Mouse (Mus musculus) right cerebral cortex, adult 18-20 months (tissue): Measurements from ENCODE around the gene Tmem54.
A peak's percentile ranks its signal among the peaks of the same experiment; 100 is the strongest.

ENCODE experiments used
- DNase-seq: peaks from one replicate; pipeline ENCODE4 v3.0.0; 2022; ENCODE audit warnings: mixed read lengths

Gene Tmem54

DNA sequence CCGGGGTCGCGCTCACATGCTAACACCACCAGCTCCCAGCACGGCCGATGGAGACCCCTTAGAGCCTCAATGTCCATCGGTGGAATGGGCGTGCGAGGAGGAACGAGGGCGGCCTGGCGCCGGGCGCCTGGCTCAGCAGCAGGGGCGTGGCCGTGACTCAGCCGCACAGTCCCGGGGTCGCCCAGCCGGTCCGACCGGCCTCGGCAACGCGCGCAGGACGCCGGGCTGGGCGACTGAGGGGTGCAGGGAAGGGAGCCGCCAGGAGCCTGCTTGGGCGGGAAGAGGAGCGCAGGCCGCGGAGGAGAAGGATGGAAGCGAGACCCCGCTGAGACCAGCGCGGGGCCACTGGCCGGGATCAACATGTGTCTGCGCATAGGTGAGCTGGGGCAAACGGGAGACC lies at the start of gene Tmem54:
Gene Tmem54 (plus strand): TSS at position 193 of the 400 bp plus-strand sequence.
- DNase-seq = no peak

GRCm38 (mm10) chr4:129055562-129055961 lies 49.8 kb upstream of the Tmem54 start:
- DNase-seq = no peak

DNA sequence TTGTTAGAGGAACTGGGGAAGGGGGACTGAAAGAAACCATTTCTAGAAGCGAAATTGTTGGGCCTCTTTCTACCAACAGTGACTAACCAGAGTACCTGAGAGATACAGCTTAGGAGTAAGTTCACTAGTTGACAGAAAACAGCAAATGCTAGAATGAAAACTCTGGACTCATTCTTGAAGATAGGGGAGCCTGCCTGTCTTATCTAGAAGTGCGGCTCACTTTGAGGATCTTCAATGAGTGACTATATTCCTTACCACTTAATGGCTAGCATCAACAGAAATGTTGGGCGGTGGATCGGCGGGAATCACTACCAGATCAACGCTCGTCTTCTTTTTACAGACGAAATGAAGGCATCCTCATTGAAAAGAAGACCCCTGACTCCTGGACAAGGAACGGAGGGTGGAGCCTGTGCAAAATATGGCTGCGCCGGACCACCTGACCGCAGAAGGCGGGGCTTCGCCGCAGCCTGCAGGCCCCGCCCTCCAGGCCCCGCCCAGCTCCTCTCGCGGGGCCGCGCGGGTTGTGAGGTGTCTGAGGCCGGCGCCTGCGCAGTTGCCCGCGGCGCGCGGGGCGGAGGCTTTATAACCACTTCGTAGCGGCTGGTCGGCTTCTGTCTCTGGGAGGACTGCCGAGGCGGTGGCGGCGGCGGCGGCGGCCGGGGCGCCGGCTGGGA lies 47.7 kb upstream of the Tmem54 start:
- peak; percentile 97 for DNase-seq

DNA sequence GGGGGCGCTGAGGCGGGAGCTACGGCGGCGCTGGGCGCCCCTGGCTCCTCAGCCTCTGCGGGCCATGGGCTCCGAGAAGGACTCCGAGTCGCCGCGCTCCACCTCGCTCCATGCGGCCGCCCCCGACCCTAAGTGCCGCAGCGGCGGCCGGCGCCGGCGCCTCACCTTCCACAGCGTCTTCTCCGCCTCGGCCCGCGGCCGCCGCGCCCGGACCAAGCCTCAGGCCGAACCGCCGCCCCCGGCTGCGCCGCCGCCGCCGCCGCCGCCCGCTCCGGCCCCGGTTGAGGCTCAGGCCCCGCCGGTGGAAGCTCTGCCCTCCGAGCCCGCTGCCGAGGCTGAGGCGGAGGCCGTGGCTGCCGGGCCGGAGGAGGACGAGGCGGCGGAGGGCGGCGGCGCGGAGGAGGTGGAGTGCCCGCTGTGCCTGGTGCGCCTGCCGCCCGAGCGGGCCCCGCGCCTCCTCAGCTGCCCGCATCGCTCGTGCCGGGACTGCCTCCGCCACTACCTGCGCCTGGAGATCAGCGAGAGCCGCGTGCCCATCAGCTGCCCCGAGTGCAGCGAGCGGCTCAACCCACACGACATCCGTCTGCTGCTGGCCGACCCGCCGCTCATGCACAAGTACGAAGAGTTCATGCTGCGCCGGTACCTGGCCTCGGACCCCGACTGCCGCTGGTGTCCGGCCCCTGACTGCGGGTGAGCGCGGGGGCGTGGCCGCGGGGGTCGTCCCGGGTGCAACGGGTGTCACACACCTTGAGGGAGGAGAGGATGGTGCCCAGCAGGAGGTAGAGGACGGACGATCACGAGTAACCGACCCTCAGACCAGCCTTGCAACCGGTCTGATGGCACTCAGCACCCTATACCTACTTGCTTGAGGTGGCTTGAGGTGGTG lies 46.9 kb upstream of the Tmem54 start, which contains the start of gene Rnf19b:
Gene Rnf19b (plus strand): TSS at position 65 of the 886 bp plus-strand sequence.
- peak; percentile 56 for DNase-seq

- no peak for DNase-seq
Observed at GRCm38 (mm10) chr4:129059125-129059551, 46.2 kb upstream of the Tmem54 start.

DNA sequence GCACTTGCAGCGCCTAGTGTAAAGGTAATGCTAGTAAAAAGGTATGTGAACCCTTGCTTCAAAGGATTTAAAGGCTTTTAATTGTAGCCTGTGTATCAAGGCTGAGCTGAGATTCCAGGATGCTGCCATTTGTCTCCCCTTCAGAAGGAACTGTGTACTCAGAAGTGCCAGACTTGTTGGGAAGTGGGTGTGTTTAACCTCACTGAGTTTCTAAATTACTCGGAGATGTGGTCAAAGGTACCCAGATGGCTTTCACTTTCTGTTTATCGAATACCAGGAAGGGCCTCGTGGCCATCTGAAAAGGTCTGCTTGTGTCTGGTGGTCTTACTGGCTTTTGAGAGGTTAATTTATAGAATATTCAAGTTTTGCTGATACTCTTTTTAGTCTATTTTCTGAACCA lies 45.4 kb upstream of the Tmem54 start:
- no peak for DNase-seq

DNA sequence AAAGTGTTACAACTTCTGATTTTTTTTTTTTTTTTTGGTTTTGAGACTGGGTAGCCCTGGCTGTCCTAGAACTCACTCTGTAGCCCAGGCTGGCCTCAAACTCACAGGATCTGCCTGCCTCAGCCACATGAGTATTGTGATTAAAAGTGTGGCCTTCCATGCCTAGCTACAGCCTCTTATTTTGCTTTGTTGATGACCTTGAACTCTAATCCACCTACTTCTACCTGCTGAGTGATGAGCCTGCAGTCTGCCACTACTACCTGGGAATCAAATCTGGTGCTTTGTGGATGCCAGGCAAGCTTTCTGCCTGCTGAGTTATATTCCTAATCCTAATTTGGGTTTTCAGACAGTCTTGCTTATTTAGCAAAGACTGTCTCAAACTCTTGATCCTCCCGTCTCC lies 43.9 kb upstream of the Tmem54 start:
- no peak for DNase-seq

GRCm38 (mm10) chr4:129062281-129063075 lies 42.9 kb upstream of the Tmem54 start:
- DNase-seq = no peak

DNA sequence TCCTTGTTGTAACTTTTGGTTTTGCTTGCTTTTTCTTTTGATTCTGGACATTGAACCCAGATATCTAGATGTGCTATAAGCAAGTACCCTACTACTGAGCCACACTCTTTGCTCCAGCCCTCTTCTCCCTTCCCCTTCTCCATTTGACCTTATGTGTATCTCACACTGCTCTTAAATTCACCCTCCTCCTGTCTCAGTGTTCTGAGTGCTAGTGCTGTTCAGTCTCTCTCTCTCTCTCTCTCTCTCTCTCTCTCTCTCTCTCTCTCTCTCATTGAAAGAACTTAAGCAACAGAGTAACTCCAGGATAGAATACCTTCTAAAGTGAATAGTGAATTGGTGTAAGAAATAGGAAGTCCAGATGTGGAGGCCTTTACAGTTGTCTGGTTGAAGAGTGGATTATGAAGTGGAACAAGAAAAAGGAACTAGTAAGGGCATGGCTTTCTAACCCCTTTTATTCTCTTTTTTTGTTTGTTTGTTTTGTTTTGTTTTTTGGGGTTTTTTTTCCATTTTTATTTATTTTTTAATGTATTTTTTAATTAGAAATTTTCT lies 39.6 kb upstream of the Tmem54 start:
- DNase-seq = no peak

- DNase-seq = no peak
Observed at GRCm38 (mm10) chr4:129067638-129068415, 37.5 kb upstream of the Tmem54 start.

GRCm38 (mm10) chr4:129068848-129069247 lies 36.5 kb upstream of the Tmem54 start:
- no peak for DNase-seq

- DNase-seq = no peak
Observed at GRCm38 (mm10) chr4:129079126-129079525, 26.2 kb upstream of the Tmem54 start.

DNA sequence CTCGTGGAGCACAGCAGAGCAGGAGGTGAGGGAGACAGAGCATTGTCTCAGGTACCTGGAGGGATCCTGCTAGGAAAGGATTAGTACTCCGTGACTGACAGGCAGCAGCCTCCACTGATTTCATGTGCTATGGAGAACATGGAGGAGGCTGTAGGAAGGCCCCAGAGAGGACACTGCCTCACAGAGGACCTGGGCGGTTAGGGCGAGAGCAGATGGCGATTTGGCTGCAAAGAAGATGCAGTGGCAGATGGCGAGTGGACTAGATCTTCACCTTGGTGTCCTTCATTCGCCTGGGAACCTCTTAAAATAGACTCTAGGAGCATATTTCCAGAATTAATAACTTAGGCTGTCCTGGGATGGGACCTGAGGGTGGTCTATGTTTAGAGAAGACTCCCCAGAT lies 24.3 kb upstream of the Tmem54 start:
- DNase-seq = no peak

GRCm38 (mm10) chr4:129081512-129081911 lies 23.8 kb upstream of the Tmem54 start:
- DNase-seq = peak; percentile 34

DNA sequence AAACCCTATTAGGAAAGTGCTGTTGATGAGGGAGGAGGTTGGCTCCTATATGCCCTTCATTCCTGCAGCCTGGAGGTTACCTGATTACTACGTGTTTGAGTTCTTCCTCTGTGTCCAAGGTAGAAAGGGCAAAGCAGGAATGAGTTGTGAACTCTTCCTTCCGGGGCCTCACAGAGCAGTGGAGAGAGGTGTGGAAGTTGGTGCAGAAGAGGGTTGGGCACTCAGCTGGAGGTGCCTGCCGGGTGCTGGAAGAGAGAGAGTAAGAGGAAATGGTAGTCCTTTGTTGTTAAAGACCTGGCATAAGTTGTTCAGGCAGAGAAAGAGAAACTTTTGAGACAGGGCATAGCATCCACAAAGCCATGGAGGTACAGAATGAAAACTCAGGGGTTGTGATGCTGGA lies 23.4 kb upstream of the Tmem54 start:
- no peak for DNase-seq

DNA sequence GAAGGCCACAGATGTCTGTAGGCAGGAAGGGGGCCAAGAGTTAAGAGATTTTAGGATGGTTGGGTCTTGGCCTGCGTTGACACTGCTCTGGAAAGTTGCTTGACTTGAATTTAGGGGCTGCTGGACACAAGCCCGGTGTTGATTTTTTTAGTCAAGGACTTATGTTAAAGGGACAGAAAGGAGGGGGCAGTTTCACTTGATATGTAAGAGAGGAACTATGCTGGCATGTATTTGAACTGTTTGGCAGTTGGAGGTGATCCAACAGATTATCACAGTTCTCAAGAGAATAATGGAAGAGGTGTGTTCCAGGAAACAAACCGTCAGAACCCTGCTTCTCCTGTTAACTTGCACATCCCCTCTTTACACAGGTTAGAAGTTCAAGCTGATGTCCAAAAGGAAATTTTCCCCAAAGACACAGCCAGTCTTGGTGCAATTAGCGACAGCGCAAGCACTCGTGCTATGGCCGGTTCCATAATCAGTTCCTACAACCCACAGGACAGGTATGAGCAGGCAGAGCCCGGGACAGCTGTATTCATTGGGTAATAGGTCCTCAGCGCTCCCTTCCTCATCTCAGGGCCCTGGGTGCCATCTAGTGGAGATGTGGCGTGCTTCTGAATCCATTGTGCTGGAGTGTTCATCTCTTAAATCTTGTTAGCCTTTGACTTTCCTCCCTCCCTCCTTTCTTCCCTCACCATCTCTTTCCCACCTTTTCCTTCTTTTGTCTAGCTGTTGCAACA lies 22.8 kb upstream of the Tmem54 start:
- peak; percentile 60 for DNase-seq

- DNase-seq = no peak
Observed at GRCm38 (mm10) chr4:129084896-129085295, 20.5 kb upstream of the Tmem54 start.

DNA sequence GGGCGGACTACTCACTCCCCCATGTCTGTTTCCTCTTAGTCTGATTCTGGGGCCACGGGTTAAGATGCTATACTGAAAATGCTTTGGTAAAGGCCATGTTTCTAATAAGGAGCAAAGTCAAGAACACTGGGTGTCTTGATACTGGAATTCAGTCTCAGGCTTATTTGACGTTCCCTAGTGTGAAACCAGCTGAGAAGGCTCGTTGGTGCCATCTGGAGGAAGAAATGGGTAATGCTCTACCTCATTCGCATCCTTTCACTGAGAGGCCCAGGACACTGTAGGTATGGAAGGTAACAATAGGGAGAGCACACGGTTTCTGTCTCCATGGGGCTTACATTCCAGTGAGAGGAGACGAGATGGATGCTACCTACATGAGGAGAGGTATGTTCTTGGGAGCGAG lies 19.3 kb upstream of the Tmem54 start:
- DNase-seq = peak; percentile 58

DNA sequence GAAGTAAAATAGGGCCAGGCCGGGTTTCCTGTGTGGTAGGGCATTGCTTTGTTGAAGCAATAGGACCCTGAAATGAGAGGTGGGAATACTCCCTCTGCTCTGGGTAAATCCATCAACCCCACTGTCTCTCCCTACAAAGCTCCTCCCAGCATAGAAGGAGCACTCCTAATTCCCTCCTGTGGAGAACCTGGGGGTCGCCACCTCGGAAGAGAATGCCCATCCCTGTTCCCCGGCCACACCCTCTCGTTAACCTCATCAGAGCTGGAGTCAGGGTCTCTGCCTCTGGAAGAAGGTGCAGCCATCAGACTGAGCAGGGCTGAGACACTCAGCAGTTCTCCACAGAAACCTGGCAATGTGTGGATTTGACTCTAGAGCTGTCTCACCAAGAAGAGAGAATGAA lies 17.5 kb upstream of the Tmem54 start:
- no peak for DNase-seq

DNA sequence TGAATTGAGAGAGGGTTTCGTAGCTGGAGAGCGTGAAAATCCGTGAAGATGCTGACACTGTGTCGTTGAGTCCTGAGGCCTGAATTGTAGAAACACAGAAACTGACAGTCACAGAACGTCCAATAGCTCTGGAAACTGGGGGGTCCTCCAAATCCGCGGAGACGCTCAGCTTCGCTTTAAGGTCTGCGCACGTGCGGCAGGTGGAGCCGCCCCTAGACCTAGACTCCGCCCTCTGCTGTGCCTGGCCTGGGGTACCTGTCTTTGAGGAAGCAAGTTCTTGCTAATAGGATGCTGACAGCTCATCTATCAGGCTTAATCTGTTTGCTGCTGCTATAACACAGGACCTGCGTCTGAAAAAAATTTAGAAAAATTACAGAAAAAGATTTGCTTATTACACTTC lies 10.1 kb upstream of the Tmem54 start:
- DNase-seq = no peak

DNA sequence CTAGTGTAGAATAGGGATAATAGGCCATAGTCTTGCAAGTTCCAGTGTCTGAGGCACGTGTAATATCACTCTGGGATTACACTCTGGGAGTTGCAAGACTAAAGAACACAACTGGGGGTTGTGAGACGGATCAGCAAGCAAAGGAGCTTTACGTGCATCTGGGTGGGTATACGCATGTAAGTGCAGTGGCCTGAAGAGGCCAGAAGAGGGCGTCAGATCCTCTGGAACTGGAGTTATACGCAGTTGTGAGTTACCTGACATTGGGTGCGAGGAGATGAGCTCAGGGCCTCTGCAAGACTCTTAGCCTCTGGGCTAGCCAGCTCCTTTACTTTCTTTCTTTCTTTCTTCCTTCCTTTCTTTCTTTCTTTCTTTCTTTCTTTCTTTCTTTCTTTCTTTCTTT lies 8.3 kb upstream of the Tmem54 start:
- DNase-seq = no peak
